Comparison of ENCODE assay signal across 25 mouse cellular contexts in the genomic region with DNA sequence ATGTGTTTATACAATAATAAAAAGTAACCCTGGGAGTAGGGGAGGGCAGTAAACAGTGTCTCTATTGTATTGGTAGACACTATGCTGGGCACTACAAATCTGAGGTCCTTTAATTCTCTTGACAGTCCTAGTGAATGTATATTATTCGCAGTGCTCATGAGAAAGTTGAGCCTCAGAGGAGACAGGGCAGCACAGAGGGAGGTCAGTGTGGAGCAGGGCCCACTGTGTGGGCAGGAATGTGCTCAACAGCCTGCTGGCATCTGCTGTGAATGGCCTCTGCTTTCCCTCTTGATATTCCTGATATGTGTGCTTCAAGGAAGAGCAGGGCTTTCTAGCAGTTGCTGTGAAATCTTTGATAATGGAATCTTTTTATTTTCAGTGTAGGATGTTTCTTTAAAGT. TPM values are rescaled to one million over a fixed set of nuclear protein-coding genes. Genes with fewer than 3 reads are reported as not detected.
A peak's percentile ranks its signal among the peaks of the same experiment; 100 is the strongest.
DNase-seq lines count a peak whose midpoint lies in the region; ATAC-seq lines count a peak whose summit lies in the region.
"Had no signal": no experiment of that assay in that cellular context is flagged by ENCODE, and none has a peak within 500 bp of the region (broad histone marks: within the 10 kb centered on the region; RNA-seq: fewer than 3 reads in every experiment).

No protein-coding gene starts in this region.

- no peak overlapping the region for H3K4me3 ChIP-seq in forebrain, embryonic 12.5 days (replicated peaks)
- H3K4me3 ChIP-seq in forebrain, embryonic 14.5 days (ENCODE audit: low read depth, low read length), result no peak overlapping the region
- no peak overlapping the region for H3K4me3 ChIP-seq in midbrain, embryonic 10.5 days
- H3K4me3 ChIP-seq in midbrain, embryonic 14.5 days (replicated peaks; ENCODE audit: low read depth, low read length), result no peak overlapping the region
- H3K4me3 ChIP-seq: forebrain, embryonic 15.5 days; heart, adult 2 months; heart, embryonic 12.5 days; hindbrain, embryonic 15.5 days; intestine, embryonic 15.5 days; layer of hippocampus, adult 2 months; left cerebral cortex, adult 2 months; limb, embryonic 12.5 days; liver, embryonic 15.5 days; myocyte had no signal

- 0 out of 2 replicates have a peak, but pooled peaks cover 6% of the 10 kb centered on the region for H3K27me3 ChIP-seq in forebrain, embryonic 12.5 days
- H3K27me3 ChIP-seq in forebrain, embryonic 14.5 days (replicated peaks; ENCODE audit: control insufficient read depth, insufficient read depth, low read length), result no peaks in the 10 kb centered on the region
- no peaks in the 10 kb centered on the region for H3K27me3 ChIP-seq in midbrain, embryonic 10.5 days (ENCODE audit: low read depth, poor library complexity, severe bottlenecking)
- no peaks in the 10 kb centered on the region for H3K27me3 ChIP-seq in midbrain, embryonic 14.5 days (ENCODE audit: control insufficient read depth, insufficient read depth, low read length)
- H3K27me3 ChIP-seq: forebrain, embryonic 15.5 days; heart, embryonic 12.5 days; hindbrain, embryonic 15.5 days; intestine, embryonic 15.5 days; limb, embryonic 12.5 days had no signal

- DNase-seq in forebrain, embryonic 14.5 days (ENCODE audit: low spot score), result no peak
- DNase-seq in midbrain, embryonic 10.5 days (ENCODE audit: low spot score), result no peak
- no peak for DNase-seq in midbrain, embryonic 14.5 days
- DNase-seq in embryo, embryonic 11 days, result peak; percentile 27
- DNase-seq in spleen, adult 12 weeks (ENCODE audit: low spot score), result no peak
- DNase-seq in urinary bladder, postnatal 14 days (ENCODE audit: low spot score), result no peak
- DNase-seq: adrenal gland, postnatal 25 days; cerebellum, adult 11-12 months; cerebellum, adult 9-11 months; heart, adult 2 months; heart, postnatal 4 days; kidney, adult 2 months; kidney, postnatal 36 days; lung, postnatal 10 days had no signal

- H3K27ac ChIP-seq in forebrain, embryonic 12.5 days, result no peak overlapping the region
- H3K27ac ChIP-seq in forebrain, embryonic 14.5 days (ENCODE audit: low read depth, low read length), result no peak overlapping the region
- peak overlapping the region; percentile 46; the same call in 1 of the 2 replicates for H3K27ac ChIP-seq in midbrain, embryonic 10.5 days (replicated peaks)
- H3K27ac ChIP-seq in midbrain, embryonic 14.5 days (replicated peaks; ENCODE audit: low read depth, low read length), result no peak overlapping the region
- H3K27ac ChIP-seq: forebrain, embryonic 15.5 days; heart, adult 2 months; hindbrain, embryonic 15.5 days; intestine, embryonic 15.5 days; layer of hippocampus, adult 2 months; left cerebral cortex, adult 2 months; limb, embryonic 12.5 days; liver, embryonic 15.5 days had no signal

- H3K4me1 ChIP-seq in forebrain, embryonic 12.5 days, result peaks cover 9% of the 10 kb centered on the region; the same call in 1 of the 2 replicates
- no peaks in the 10 kb centered on the region for H3K4me1 ChIP-seq in forebrain, embryonic 14.5 days (ENCODE audit: control insufficient read depth, insufficient read depth, low read length)
- H3K4me1 ChIP-seq in midbrain, embryonic 10.5 days, result peaks cover 14% of the 10 kb centered on the region
- no peaks in the 10 kb centered on the region for H3K4me1 ChIP-seq in midbrain, embryonic 14.5 days (ENCODE audit: control insufficient read depth, insufficient read depth, low read length)

- H3K9ac ChIP-seq in forebrain, embryonic 12.5 days, result no peak overlapping the region
- no peak overlapping the region for H3K9ac ChIP-seq in forebrain, embryonic 14.5 days (ENCODE audit: low read length)
- no peak overlapping the region for H3K9ac ChIP-seq in midbrain, embryonic 14.5 days (replicated peaks; ENCODE audit: low read length)
- H3K9ac ChIP-seq: forebrain, embryonic 15.5 days; heart, embryonic 12.5 days; hindbrain, embryonic 15.5 days; intestine, embryonic 15.5 days; limb, embryonic 12.5 days; liver, embryonic 15.5 days had no signal

- H3K9me3 ChIP-seq in forebrain, embryonic 12.5 days, result no peaks in the 10 kb centered on the region
- H3K9me3 ChIP-seq in forebrain, embryonic 14.5 days (replicated peaks; ENCODE audit: control insufficient read depth, low read length), result no peaks in the 10 kb centered on the region
- no peaks in the 10 kb centered on the region for H3K9me3 ChIP-seq in midbrain, embryonic 10.5 days (replicated peaks)
- H3K9me3 ChIP-seq in midbrain, embryonic 14.5 days (ENCODE audit: control insufficient read depth, low read length), result no peaks in the 10 kb centered on the region
- H3K9me3 ChIP-seq: forebrain, embryonic 15.5 days; heart, embryonic 12.5 days; hindbrain, embryonic 15.5 days; intestine, embryonic 15.5 days; limb, embryonic 12.5 days; liver, embryonic 15.5 days had no signal

- 0 out of 2 replicates have a peak, but pooled peaks have one; percentile 30 for ATAC-seq in forebrain, embryonic 12.5 days (ENCODE audit: low FRiP score)
- ATAC-seq in forebrain, embryonic 14.5 days, result no peak
- ATAC-seq in midbrain, embryonic 14.5 days (ENCODE audit: low FRiP score, low TSS enrichment), result no peak
- ATAC-seq: forebrain, embryonic 15.5 days; intestine, embryonic 15.5 days had no signal

- H3K4me2 ChIP-seq in forebrain, embryonic 12.5 days, result no peak overlapping the region
- no peak overlapping the region for H3K4me2 ChIP-seq in forebrain, embryonic 14.5 days (ENCODE audit: low read length)
- H3K4me2 ChIP-seq in midbrain, embryonic 14.5 days (ENCODE audit: low read length), result no peak overlapping the region
- H3K4me2 ChIP-seq: forebrain, embryonic 15.5 days; heart, embryonic 12.5 days; hindbrain, embryonic 15.5 days; intestine, embryonic 15.5 days; limb, embryonic 12.5 days; liver, embryonic 15.5 days; midbrain, embryonic 11.5 days had no signal

- H3K36me3 ChIP-seq in forebrain, embryonic 12.5 days (replicated peaks), result no peaks in the 10 kb centered on the region
- no peaks in the 10 kb centered on the region for H3K36me3 ChIP-seq in forebrain, embryonic 14.5 days (ENCODE audit: control insufficient read depth, insufficient read depth, low read length)
- no peaks in the 10 kb centered on the region for H3K36me3 ChIP-seq in midbrain, embryonic 10.5 days
- no peaks in the 10 kb centered on the region for H3K36me3 ChIP-seq in midbrain, embryonic 14.5 days (ENCODE audit: control insufficient read depth, insufficient read depth, low read length)
- H3K36me3 ChIP-seq: forebrain, embryonic 15.5 days; heart, embryonic 12.5 days; hindbrain, embryonic 15.5 days; intestine, embryonic 15.5 days; limb, embryonic 12.5 days; liver, embryonic 15.5 days had no signal

- WGBS in forebrain, embryonic 12.5 days, result 32% methylated on average over 1 of the region's 1 CpGs
- 26% methylated on average over 1 of the region's 1 CpGs for WGBS in forebrain, embryonic 14.5 days
- WGBS in midbrain, embryonic 10.5 days, result 39% methylated on average over 1 of the region's 1 CpGs
- 32% methylated on average over 1 of the region's 1 CpGs for WGBS in midbrain, embryonic 14.5 days

RNA-seq across cellular contexts. Expression of a gene that starts 52.2 kb away (rescaled TPM):
- 17.8 and 22.8 TPM in 2 replicates for polyA plus RNA-seq in forebrain, embryonic 12.5 days (2016; fragmentation: Nextera tagmentation; extraction: Ambion mirVana)
- polyA plus RNA-seq in forebrain, embryonic 14.5 days (2014; fragmentation: Nextera tagmentation; extraction: Ambion mirVana), result 22.6 and 27.8 TPM in 2 replicates
- polyA plus RNA-seq in midbrain, embryonic 10.5 days (2016; fragmentation: Nextera tagmentation; extraction: Ambion mirVana), result 13.8 and 15.6 TPM in 2 replicates
- 31.3 and 38.3 TPM in 2 replicates for polyA plus RNA-seq in midbrain, embryonic 14.5 days (2014; fragmentation: Nextera tagmentation; extraction: Ambion mirVana)
